Mouse (Mus musculus) c-Kit-negative CD71-positive TER-119-positive erythroid progenitor cells, embryonic 14.5 days (primary cell): ENCODE data around the gene Patz1.
A peak's percentile ranks its signal among the peaks of the same experiment; 100 is the strongest.

ENCODE experiments used
- DNase-seq: peaks from one replicate; pipeline ENCODE4 v3.0.0-alpha.2; 2013; ENCODE audit warnings: low read depth, low spot score

The Patz1 gene

DNA sequence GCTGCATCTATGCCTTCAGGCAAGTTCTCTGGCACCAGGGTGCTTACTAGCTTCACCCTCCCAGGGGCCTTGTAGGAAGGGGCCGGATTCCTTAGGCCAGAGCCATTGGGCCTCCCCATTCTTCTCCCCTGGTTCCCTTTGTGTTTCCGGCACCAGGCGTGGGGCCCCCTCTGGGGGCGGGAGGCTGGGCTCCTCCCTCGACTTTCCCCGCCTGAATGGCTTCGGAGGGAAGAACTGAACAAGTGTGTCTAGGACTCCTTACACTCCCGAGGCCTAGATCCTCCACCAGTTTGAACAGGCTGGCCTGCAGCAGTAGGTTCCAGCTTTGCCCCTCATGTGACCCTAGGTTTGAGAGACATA is 3.4 kb downstream of the Patz1 start:
- DNase-seq = peak; percentile 26

DNA sequence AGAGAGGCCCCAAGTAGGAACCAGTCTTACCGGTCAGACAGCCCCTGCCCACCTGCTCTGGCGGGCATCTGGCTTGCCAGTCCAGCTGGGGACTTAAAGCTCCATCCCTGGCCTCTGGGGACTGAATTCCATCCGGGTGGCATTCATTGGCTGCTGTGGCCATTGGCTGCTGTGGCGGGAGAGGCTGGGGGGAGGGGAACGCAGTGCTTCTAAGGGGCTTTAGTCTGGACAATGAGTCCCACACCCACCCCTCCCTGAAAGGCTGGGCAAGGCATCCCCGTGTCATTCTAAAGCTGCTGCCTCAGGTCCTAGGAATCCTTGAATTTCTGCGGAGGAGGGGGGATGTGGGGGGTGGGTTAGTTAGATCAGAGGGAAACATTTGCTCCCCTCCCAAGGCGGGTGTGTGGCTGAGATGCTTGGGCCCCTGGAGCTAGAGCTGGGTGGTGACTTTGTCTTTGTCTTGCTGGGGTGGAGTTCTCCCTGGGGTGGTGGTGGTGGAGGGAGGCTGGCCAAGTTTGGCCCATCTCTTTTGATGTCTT is 4.1 kb downstream of the Patz1 start:
- peak; percentile 9 for DNase-seq

DNA sequence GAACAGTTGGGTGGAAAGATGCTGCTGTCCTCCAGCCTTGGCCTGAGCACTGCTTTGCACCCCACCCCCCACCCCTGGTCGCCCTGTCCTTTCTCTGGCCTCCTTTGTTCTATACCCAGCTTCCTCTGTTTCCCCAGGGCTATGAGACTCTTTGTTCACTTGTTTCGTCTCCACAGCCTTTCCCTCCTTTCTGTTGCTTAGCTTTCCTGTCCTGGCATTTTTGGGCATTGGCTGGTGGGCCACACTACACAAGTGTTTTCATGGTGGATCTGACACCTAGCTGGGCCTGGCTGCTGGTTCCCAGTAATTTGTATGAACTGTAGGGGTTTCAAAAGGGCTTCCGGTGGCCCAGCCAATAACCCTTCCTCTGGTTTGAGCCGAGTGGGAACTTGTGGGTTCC is 4.7 kb downstream of the Patz1 start:
- no peak for DNase-seq

DNA sequence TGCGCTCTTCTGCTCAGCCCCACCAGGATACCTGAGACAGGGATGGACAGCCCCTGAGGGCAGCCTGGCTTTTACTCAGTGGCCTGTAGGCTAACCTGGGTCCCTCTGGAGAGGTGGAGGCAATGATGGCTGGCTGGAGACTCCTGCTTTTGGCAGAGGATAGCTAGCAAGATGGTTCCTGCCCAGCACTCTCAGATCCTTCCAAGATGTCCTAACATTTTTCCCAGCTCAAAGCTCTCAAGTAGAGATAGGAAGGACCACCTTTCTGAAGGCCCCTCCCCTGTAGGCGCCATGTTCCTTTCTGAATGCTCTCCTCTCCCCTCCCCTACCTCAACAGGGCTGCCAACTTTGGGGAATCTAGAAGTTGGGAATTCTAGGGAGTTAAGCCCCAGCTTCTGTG is 6.0 kb downstream of the Patz1 start:
- DNase-seq = no peak

DNA sequence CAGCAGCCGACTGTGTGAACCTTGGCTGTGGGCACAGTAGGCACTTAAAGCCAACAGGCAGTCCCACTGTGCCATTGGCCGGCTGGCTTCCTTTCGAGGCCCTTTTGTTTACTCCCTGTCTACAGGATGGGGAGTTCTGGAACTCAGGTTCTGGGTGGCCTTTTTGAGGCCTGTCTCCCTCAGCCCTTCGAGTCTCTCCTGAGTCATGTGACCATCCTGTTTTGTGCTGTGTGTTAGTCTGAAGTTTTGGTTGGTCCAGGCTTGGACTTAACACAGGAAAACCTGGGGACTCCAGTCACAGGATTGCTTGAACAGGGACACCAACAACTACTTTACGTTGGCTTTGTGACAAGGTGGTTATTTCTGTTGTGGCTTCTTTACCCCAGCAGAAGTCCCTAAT is 7.4 kb downstream of the Patz1 start:
- DNase-seq = no peak

DNA sequence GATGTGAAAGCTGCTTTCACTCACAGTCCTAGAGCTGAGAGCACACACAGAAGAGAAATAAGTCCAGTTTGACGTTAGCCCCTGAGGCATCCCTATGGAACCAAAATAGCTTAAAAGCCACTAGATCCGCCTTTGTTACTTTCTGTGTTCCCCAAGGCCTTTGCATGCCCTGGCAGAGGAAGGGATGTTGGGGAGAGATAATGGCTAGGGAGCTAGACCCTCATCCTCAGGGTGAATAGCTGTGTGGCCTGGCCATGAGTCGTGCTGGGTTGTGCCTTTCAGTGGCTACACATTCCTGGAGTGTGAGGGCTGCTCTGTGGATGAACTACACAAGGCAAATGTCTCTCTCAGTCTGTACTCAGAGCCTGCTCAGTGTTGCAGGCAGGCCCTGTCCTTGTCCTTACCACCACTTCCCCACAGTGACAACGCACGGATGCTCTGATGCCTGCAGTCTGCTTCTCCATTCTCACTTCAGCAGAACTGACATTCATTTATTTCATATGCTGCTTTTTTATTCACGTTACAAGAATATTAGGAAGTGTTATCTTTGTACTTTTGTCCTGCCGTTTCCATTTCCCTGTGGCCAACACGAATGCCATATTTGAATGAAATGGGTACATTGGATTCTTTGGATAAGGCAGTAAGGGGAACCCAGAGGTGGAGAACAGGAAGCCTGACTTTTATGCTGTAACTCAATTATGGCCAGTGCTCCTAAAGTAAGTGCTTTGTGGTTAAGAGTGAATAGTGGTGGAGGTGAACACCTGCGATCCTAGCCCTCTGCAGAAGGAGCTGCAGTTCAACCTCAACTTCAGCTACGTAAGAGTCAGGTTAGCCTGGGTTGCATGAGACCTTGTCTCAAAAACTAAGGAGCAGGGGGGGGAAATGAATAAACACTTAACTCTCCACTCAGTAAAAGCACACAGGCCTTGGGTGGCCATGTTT is 9.5 kb downstream of the Patz1 start:
- DNase-seq = no peak

DNA sequence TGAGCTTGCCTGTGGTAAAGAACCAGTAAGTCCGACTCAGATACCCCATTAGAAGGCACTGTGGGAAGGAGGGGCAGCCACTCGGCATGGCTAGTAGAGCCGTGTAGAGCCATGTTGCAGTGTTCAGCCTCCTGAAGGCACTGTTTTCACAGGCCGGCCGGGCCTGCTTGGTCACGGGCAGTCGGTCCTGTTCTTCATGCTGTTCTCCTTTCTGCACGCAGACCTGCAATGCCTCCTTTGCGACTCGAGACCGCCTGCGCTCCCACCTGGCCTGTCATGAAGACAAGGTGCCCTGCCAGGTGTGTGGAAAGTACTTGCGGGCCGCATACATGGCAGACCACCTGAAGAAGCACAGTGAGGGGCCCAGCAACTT is 10.1 kb downstream of the Patz1 start:
- DNase-seq = no peak

DNA sequence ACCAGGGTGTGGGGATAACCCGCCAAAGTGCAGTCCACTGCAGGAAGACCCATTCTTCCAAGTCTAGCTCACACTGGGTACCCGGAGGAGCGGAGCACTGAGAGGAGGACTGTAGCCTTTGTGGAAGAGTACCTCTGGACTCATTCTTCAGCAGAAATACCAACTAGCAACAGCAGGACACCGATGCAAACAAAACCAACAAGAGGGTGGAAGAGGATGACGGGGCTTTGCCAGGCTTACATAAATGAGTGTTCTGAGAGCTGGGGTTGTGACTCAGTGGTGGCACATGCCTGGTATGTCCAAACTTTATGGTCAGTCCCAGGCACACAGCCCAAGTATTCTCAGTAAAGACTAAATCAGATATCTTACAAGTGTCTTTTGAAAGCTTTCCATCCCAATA is 12.4 kb downstream of the Patz1 start:
- DNase-seq = no peak

DNA sequence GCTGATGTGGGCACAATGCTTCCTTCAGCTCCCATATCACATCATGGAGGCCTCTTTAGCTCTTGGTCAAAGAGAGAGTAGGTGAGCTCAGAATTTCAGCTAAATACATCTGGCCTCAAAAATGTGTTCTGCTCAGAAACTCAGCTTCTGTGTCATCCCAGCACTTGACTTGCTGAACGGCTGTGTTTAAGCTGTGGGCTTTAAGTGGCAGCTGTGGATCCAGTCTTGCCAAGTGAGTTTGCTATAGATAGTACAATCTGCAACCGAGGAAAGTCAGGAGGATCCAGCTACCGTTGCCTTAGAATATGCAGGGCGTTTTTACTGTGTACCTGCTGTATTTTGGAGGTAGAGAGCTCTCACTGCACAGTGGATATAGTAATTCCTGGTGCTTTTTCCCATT is 13.7 kb downstream of the Patz1 start:
- DNase-seq = no peak

DNA sequence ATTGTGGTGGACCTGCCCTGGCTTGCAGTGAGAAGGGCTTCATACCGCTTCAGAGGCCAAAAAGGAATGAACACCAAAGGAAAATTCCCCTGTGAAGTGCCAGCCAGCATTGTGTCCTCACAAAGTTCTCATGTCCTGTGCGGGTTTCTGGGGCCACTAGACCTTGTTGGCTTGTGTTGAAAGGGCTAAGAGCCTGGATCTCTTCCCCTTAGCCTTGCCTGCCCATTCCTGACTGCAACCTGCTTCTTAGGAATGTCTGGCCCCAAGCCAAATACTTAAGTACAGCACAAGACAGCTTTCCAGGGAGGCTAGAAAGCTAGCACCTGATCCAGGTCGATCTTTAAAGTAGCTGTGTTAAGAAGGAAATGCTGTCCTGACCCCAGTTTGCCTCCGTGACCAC is 14.1 kb downstream of the Patz1 start:
- DNase-seq = no peak

DNA sequence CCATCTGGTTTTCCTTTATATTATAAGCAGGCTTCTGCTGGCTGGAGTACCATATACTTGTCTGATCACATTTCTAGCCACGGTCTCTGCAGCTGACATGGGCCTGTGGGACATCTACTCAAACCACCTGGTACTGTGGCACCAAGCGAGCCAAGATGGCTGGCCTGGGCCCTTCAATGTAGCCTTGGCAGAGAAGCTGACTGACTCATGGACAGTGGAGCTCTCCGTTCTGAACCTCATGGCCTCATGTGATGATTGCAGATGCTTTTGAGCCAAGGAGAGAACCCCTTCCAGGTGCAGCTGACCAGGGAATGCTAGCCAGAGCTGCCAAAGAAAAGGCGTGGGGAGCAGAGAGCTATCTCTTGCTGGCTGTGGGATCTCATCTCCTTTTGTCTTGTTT is 17.1 kb downstream of the Patz1 start:
- DNase-seq = no peak

DNA sequence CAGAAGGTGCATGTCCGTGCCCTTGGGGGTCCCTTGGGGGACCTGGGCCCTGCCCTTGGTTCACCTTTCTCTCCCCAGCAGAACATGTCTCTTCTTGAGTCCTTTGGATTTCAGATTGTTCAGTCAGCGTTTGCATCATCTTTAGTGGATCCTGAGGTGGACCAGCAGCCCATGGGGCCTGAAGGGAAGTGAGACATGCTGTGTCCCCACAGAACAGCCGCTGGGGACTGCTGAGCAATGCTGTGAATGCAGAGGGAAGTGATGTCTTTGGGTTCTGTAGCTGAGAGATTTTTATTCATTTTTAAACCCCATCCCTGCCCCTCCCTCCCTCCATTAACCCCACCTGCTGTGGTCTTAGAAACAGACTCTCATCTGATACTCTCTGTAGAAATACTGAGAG is 19.2 kb downstream of the Patz1 start:
- DNase-seq = no peak

DNA sequence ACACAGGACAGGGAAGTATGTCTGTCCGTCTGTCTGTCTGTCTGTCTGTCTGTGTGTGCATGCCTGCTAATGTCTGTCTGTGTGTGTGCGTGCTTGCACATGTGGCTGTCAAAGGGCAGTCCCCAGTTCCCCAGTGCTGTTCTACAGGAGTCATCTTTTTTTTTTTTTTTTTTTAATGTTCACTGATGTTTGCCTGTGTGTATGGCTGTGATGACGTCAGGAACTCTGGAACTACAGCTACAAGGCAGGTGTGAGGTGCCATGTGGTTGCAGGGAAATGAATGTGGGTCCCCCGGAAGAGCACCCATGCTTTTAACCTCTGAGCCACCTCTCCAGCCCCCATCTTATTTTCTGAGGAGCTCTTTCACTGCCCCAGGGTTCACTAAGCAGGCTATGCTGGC is 21.2 kb downstream of the Patz1 start:
- no peak for DNase-seq

DNA sequence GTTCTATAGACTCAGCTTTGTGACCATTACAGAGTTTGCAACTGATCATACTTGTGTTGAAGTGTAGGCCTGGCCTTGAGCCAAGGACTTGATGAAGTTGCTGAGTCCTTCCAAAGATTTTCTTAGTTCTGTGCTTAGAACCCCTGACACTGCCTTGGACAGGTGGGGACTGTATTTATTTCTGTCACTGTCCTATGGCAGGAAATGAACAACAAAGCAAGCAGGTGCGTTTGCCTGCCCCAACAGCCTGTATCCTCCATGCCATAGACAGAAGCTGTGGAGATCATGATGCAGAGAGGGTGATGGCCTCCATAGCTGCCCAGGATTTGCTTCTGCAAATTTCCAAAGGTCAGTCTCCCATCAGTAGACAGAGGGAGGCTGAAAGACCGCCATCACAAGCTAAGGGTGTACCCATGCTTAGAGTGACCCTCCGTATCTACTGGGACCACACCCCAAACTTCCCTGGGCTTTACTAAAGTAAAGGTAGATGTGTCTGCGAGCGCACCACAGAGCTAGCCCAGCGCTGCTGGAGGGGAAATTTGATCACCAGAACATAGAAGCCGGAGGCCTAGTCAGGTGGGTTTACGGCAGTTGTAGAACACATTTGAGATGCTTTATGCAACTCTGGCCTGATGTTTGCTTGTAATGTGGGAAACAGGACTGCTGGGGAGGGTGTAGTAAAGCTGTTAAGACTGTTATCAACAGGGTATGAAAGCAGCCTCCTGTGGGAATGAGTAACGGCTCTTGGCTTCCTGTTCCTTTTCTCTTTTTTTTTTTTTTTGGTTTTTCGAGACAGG is 22.3 kb downstream of the Patz1 start:
- DNase-seq = no peak

DNA sequence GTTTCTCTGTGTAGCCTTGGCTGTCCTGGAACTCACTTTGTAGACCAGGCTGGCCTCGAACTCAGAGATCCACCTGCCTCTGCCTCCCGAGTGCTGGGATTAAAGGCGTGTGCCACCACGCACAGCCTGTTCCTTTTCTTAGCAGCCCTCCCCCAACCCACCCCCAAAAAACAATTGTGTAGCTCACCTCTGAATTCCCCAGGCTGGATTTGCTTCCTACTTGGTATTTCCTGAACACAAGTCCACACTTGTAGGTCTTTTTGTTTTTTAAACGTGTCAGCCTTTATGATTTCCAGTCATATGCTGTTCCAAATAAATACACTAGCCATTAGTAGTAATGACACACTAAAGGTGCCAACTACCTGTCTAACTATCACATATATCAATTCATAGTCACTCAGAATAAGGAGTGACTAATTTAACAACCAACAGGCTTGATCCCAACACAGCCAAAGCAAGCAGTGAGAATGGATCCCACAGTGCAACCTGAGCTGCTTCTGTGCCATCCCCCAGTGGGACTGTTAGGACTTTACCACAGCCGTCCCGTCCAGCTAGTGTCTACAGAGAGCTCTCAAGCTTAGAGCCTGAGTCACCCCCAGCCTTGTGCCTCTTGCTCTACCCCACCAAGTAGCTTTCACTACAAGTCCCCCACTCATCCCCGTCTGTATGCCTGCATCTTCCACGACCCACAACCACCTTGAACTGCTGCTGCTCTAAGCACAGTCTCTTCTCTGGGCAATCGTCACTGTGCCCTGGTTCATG is 23.1 kb downstream of the Patz1 start:
- no peak for DNase-seq

DNA sequence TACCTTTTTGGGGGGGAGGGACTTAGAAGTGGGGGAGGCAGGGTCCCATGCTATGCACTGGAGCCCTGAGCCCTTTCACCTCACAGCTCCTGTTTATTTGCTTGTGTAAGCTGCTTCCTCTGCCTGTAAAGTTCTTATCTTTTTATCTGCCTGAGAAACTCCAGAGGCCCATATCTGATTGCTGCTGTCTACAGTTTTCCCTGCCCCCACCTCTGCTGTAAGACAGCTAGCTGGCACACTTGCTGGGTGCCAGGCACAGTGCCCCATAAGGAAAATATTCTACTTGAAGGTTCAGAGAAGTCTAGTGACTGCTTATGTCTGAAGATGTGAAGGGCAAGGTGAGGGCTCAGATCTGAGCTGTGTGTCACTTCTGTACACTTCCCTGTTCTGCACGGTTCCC is 24.6 kb downstream of the Patz1 start:
- no peak for DNase-seq

DNA sequence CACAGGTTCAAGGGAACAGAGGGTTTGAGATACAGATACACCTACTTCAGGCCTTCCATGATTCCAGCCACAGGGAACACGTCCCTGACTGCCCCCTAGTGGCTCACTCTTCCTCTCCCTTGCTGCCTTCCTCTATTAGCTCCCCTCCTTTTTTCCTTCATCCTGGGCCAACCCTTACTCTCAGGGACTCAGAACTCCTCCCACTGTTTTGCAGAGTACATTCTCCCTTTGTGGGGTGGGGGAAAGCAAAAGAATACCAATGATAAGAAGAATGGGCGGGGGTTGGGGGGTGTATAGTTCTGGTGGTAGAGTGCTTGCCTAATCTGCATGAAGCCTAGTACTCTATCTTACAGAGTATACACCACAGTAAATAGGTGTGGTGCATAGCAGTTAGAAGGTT is 25.5 kb downstream of the Patz1 start:
- peak; percentile 20 for DNase-seq

DNA sequence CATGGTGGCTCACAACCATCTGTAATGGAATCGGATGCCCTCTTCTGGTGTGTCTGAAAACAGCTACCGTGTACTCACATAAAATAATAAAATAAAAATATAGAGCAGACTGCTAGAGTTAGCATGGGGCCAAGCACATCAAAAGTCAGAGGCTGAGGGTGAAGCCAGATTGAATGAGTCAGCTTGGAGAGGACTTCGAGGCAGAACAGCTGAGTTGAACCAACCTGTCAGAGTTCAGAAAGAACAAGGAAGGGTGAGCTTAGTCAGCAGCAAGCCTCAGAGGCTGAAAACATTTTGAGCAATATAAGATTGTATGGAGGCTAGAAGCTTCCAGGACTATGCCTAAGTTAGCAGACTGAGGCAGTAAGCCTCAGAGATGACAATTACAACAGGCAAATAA is 29.6 kb downstream of the Patz1 start:
- no peak for DNase-seq

DNA sequence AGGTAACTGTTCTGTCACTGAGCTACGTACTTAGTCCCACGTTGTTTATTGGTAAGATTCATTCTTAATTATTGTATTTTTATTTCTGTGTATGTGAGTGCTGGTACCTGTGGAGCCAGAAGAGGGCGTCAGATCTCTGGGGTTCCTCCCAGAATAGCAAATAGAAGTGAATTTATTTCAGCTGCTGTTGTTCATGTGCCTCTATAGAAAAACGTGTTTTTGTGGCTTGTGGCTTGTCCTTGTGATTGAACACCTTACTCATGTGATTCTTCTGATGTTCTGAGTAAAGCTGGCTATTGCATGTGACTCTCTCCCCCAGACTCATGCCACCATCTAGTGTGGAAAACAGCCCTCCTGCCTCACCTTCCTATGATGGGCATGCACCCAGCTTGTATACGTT is 39.6 kb downstream of the Patz1 start:
- no peak for DNase-seq

DNA sequence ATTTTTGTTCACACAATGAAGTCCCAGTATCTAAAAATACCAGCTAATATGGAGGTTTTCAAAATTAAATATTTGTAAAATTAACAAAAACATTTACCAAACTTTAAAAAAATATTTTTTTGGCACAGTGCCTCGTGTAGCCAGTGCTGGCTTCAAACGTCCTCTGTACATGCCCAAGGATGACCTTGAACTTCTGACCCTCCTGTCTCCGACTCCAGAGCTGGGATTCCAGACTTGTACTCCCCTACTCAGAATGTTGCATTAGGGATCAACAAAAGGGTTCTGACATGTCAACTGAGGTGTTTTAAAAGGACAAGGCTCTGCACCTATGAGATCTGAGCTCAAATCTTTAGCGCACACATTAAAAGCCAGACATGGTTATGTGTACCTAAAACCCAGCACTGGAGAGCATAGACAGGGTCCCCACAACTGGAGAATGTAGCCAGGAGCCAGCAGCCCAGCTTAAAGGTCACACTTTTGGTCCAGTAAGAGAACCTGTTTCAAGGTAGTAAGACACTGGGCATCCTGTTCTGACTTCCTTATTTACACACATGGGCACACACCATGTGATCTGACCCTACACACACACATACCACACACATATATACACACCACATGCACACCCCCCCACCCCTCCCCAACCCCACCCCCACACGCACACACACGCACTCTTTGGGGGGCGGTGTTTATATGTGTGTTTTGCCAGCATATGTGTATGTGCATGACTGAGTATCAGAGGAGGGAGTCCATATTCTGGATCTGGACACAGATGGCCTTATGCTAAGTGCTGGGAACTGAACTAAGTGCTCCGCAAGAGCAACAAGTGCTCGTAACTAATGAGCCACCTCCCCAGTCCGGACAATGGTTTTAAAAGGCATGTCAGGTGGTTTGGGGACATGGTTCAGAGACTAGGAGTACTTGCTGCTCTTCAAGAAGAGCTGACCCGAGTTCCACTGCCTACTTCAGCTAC is 40.4 kb downstream of the Patz1 start:
- no peak for DNase-seq

DNA sequence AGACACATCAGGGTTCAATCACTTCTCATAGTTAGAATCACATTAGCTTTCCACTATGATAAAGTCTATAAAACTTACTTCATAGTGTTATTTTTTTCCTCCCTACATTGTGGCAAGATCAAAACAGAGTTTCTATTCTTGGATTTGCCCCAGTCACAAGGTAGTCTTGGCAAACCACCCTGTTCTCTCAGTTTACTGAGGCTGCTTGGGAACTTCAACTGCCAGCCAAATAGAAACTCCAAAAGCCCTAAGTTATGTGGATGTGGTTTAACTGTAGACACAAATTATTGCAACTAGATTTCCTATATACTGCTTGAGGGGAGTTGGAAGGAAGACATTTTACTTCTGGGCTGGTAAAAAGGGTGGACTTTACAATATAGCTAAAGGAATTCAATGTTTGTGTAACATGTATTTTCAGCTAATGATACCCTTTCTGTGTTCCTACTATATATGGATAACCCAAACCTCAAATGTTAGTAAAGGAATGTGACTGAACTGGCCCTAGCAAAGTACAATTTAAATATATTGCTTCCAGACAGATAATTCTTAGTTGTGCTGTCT is 41.3 kb downstream of the Patz1 start, which contains the start of gene Pik3ip1:
Pik3ip1 (plus strand) TSS at position 511 of the 561 bp plus-strand sequence.
- DNase-seq = no peak
